Mouse (Mus musculus): ENCODE data around the gene Iqch. TPM values are rescaled to one million over a fixed set of nuclear protein-coding genes. Genes with fewer than 3 reads are reported as not detected.
"Not testable (repeated sequence)": the region's sequence is repeated elsewhere in the genome, so short reads cannot be mapped to it uniquely, and the experiment has no call there.

Iqch gene
- polyA plus RNA-seq, 1 experiment: not detected

- no peak overlapping the region for H3K27ac ChIP-seq (replicated peaks; ENCODE audit: low read depth, low read length)
- peaks cover 7% of the 10 kb centered on the region for H3K4me1 ChIP-seq (ENCODE audit: control insufficient read depth, insufficient read depth, insufficient read length, low read length)
- H3K4me3 ChIP-seq (ENCODE audit: insufficient read depth, low read depth, low read length): no peak overlapping the region
Measured at GRCm38 (mm10) chr9:63556933-63557332, 45.4 kb downstream of the Iqch start.

GRCm38 (mm10) chr9:63556316-63556715, 46.0 kb downstream of the Iqch start:
- no peak overlapping the region for H3K4me3 ChIP-seq (ENCODE audit: insufficient read depth, low read depth, low read length)
- H3K4me1 ChIP-seq (ENCODE audit: control insufficient read depth, insufficient read depth, insufficient read length, low read length): peaks cover 7% of the 10 kb centered on the region
- H3K27ac ChIP-seq (replicated peaks; ENCODE audit: low read depth, low read length): peak overlapping the region; percentile 41; the same call in 1 of the 2 replicates

- no peak overlapping the region for H3K4me3 ChIP-seq (ENCODE audit: insufficient read depth, low read depth, low read length)
- peaks cover 7% of the 10 kb centered on the region for H3K4me1 ChIP-seq (ENCODE audit: control insufficient read depth, insufficient read depth, insufficient read length, low read length)
- peak overlapping the region; percentile 41; the same call in 1 of the 2 replicates for H3K27ac ChIP-seq (replicated peaks; ENCODE audit: low read depth, low read length)
Measured at GRCm38 (mm10) chr9:63555460-63555990, 46.8 kb downstream of the Iqch start.

- Histone ChIP-seq H3K4me3 (ENCODE audit: insufficient read depth, low read depth, low read length) (no peak overlapping the region), H3K4me1 (ENCODE audit: control insufficient read depth, insufficient read depth, insufficient read length, low read length) (peaks cover 7% of the 10 kb centered on the region)
Measured at GRCm38 (mm10) chr9:63553628-63554027, 48.7 kb downstream of the Iqch start.

GRCm38 (mm10) chr9:63550701-63551100, 51.6 kb downstream of the Iqch start:
- not testable (repeated sequence) for H3K4me3 ChIP-seq (ENCODE audit: insufficient read depth, low read depth, low read length); H3K4me1 ChIP-seq (ENCODE audit: control insufficient read depth, insufficient read depth, insufficient read length, low read length)

More at GRCm38 (mm10) chr9:63553628-63554027, 48.7 kb downstream of the Iqch start:
- no peak overlapping the region for H3K27ac ChIP-seq (replicated peaks; ENCODE audit: low read depth, low read length)

GRCm38 (mm10) chr9:63548966-63549365, 53.3 kb downstream of the Iqch start:
- H3K4me1 ChIP-seq (ENCODE audit: control insufficient read depth, insufficient read depth, insufficient read length, low read length): no peaks in the 10 kb centered on the region
- no peak overlapping the region for H3K4me3 ChIP-seq (ENCODE audit: insufficient read depth, low read depth, low read length)
- H3K27ac ChIP-seq (replicated peaks; ENCODE audit: low read depth, low read length): no peak overlapping the region

More at GRCm38 (mm10) chr9:63550701-63551100, 51.6 kb downstream of the Iqch start:
- H3K27ac ChIP-seq (replicated peaks; ENCODE audit: low read depth, low read length): not testable (repeated sequence)

- no peak overlapping the region for H3K27ac ChIP-seq (replicated peaks; ENCODE audit: low read depth, low read length)
- no peaks in the 10 kb centered on the region for H3K4me1 ChIP-seq (ENCODE audit: control insufficient read depth, insufficient read depth, insufficient read length, low read length)
Measured at GRCm38 (mm10) chr9:63541926-63542325, 60.4 kb downstream of the Iqch start.

GRCm38 (mm10) chr9:63541301-63541700, 61.0 kb downstream of the Iqch start:
- no peak overlapping the region for H3K27ac ChIP-seq (replicated peaks; ENCODE audit: low read depth, low read length)
- no peak overlapping the region for H3K4me3 ChIP-seq (ENCODE audit: insufficient read depth, low read depth, low read length)
- no peaks in the 10 kb centered on the region for H3K4me1 ChIP-seq (ENCODE audit: control insufficient read depth, insufficient read depth, insufficient read length, low read length)

More at GRCm38 (mm10) chr9:63541926-63542325, 60.4 kb downstream of the Iqch start:
- H3K4me3 ChIP-seq (ENCODE audit: insufficient read depth, low read depth, low read length): no peak overlapping the region

- H3K4me1 ChIP-seq (ENCODE audit: control insufficient read depth, insufficient read depth, insufficient read length, low read length): peaks cover 3% of the 10 kb centered on the region
- no peak overlapping the region for H3K27ac ChIP-seq (replicated peaks; ENCODE audit: low read depth, low read length)
- H3K4me3 ChIP-seq (ENCODE audit: insufficient read depth, low read depth, low read length): no peak overlapping the region
Measured at GRCm38 (mm10) chr9:63537489-63537888, 64.8 kb downstream of the Iqch start.

GRCm38 (mm10) chr9:63535042-63535441, 67.3 kb downstream of the Iqch start:
- Histone ChIP-seq H3K4me1 (ENCODE audit: control insufficient read depth, insufficient read depth, insufficient read length, low read length) (peaks cover 3% of the 10 kb centered on the region), H3K4me3 (ENCODE audit: insufficient read depth, low read depth, low read length) (no peak overlapping the region), H3K27ac (replicated peaks; ENCODE audit: low read depth, low read length) (no peak overlapping the region)

- Histone ChIP-seq H3K4me3 (ENCODE audit: insufficient read depth, low read depth, low read length) (no peak overlapping the region), H3K27ac (replicated peaks; ENCODE audit: low read depth, low read length) (no peak overlapping the region), H3K4me1 (ENCODE audit: control insufficient read depth, insufficient read depth, insufficient read length, low read length) (peaks cover 3% of the 10 kb centered on the region)
Measured at GRCm38 (mm10) chr9:63534371-63534780, 67.9 kb downstream of the Iqch start.

- Histone ChIP-seq H3K4me3 (ENCODE audit: insufficient read depth, low read depth, low read length) (no peak overlapping the region), H3K27ac (replicated peaks; ENCODE audit: low read depth, low read length) (no peak overlapping the region), H3K4me1 (ENCODE audit: control insufficient read depth, insufficient read depth, insufficient read length, low read length) (peaks cover 3% of the 10 kb centered on the region)
Measured at GRCm38 (mm10) chr9:63532966-63533711, 69.2 kb downstream of the Iqch start.

- H3K27ac ChIP-seq (replicated peaks; ENCODE audit: low read depth, low read length): no peak overlapping the region
- H3K4me1 ChIP-seq (ENCODE audit: control insufficient read depth, insufficient read depth, insufficient read length, low read length): no peaks in the 10 kb centered on the region
- no peak overlapping the region for H3K4me3 ChIP-seq (ENCODE audit: insufficient read depth, low read depth, low read length)
Measured at GRCm38 (mm10) chr9:63523937-63524253, 78.4 kb downstream of the Iqch start.

GRCm38 (mm10) chr9:63523251-63523936, 78.9 kb downstream of the Iqch start:
- Histone ChIP-seq H3K4me1 (ENCODE audit: control insufficient read depth, insufficient read depth, insufficient read length, low read length) (no peaks in the 10 kb centered on the region), H3K4me3 (ENCODE audit: insufficient read depth, low read depth, low read length) (no peak overlapping the region), H3K27ac (replicated peaks; ENCODE audit: low read depth, low read length) (no peak overlapping the region)

GRCm38 (mm10) chr9:63512851-63513250, 89.4 kb downstream of the Iqch start:
- no peaks in the 10 kb centered on the region for H3K4me1 ChIP-seq (ENCODE audit: control insufficient read depth, insufficient read depth, insufficient read length, low read length)
- no peak overlapping the region for H3K27ac ChIP-seq (replicated peaks; ENCODE audit: low read depth, low read length)
- no peak overlapping the region for H3K4me3 ChIP-seq (ENCODE audit: insufficient read depth, low read depth, low read length)
